Mouse (Mus musculus) gastrocnemius, adult 18-20 months (tissue): ENCODE measurements at regions not wholly inside any gene's neighbourhood (a gene's known extent, or its start where the extent isn't known, plus 50 kb on each side); places are given as distances from the start of the nearest gene placed in this dataset. TPM values are rescaled to one million over a fixed set of nuclear protein-coding genes. Genes with fewer than 3 reads are reported as not detected.

ENCODE experiments used
- DNase-seq: peaks from one replicate; pipeline ENCODE4 v3.0.0; 2021; ENCODE audit warnings: low spot score
- microRNA-seq: library from miRNA; unstranded; fragments of <30 nt; microRNA quantifications from one replicate; pipeline ENCODE4 v1.2.0, GENCODE M21; 2021

GRCm38 (mm10) chr10:60891476-60892170, 60.2 kb upstream of the Unc5b start:
- DNase-seq = no peak

GRCm38 (mm10) chr10:60889792-60890191, 58.4 kb upstream of the Unc5b start:
- DNase-seq = no peak

- no peak for DNase-seq
These were observed 57.2 kb upstream of the Unc5b start for GRCm38 (mm10) chr10:60888541-60888940.

- no peak for DNase-seq
These were observed 54.2 kb upstream of the Unc5b start for GRCm38 (mm10) chr10:60885348-60886275.

- DNase-seq = no peak
These were observed 53.4 kb upstream of the Unc5b start for GRCm38 (mm10) chr10:60884806-60885205.

Small RNAs in the stretch of these regions (microRNA-seq; reads per million reads assigned to microRNA genes)
- gene Mir466j (not detected), gene Mir6408 (not detected)
